Mouse (Mus musculus) gastrocnemius, postnatal 36 days (tissue): ENCODE measurements around the gene Brwd3. TPM values are rescaled to one million over a fixed set of nuclear protein-coding genes. Genes with fewer than 3 reads are reported as not detected.

Source experiments
- total RNA-seq, 2 experiments: library from RNA; stranded (reverse); gene quantifications; 2 replicates each; pipeline ENCODE4 v1.2.3; 2021

Brwd3 gene
- total RNA-seq, 2 experiments from 2014 or later: 2.9 to 3.4 TPM

Other genes with a start within 250 kb of the Brwd3 start
- not detected for gene Gm379, start 169.5 kb downstream of the Brwd3 start, total RNA-seq
- 1 to 10 TPM; 5.3 to 7.8 TPM for gene Hmgn5, start 179.0 kb upstream of the Brwd3 start, total RNA-seq